Mouse (Mus musculus): ENCODE results near the gene Deaf1.

The Deaf1 gene

GRCm38 (mm10) chr7:141339215-141339920, 11.9 kb upstream of the Deaf1 start:
- no peak for DNase-seq

- no peak for DNase-seq
Measured at GRCm38 (mm10) chr7:141338576-141339131, 11.2 kb upstream of the Deaf1 start, which contains the start of gene Eps8l2. Gene Eps8l2, plus strand, starts transcription at chr7:141338880.

- DNase-seq, result no peak
Measured at GRCm38 (mm10) chr7:141337716-141338416, 10.4 kb upstream of the Deaf1 start.

- no peak for DNase-seq
Measured at GRCm38 (mm10) chr7:141336296-141336695, 8.8 kb upstream of the Deaf1 start.

- DNase-seq, result no peak
Measured at GRCm38 (mm10) chr7:141335682-141336081, 8.2 kb upstream of the Deaf1 start.

GRCm38 (mm10) chr7:141335044-141335579, 7.6 kb upstream of the Deaf1 start:
- no peak for DNase-seq

- no peak for DNase-seq
Measured at GRCm38 (mm10) chr7:141331990-141332389, 4.5 kb upstream of the Deaf1 start.

- no peak for DNase-seq
Measured at GRCm38 (mm10) chr7:141330706-141331105, 3.2 kb upstream of the Deaf1 start.

- DNase-seq, result no peak
Measured at GRCm38 (mm10) chr7:141328373-141328990, 992 bp upstream of the Deaf1 start.

- no peak for DNase-seq
Measured at GRCm38 (mm10) chr7:141326546-141327446, 694 bp downstream of the Deaf1 start.

- no peak for DNase-seq
Measured at GRCm38 (mm10) chr7:141324686-141325085, 2.8 kb downstream of the Deaf1 start.

- no peak for DNase-seq
Measured at GRCm38 (mm10) chr7:141319446-141319845, 8.0 kb downstream of the Deaf1 start.

- DNase-seq, result no peak
Measured at GRCm38 (mm10) chr7:141317619-141318132, 9.8 kb downstream of the Deaf1 start.

GRCm38 (mm10) chr7:141315974-141316373, 11.5 kb downstream of the Deaf1 start:
- peak; percentile 41 for DNase-seq

GRCm38 (mm10) chr7:141315076-141315475, 12.4 kb downstream of the Deaf1 start:
- DNase-seq, result no peak

GRCm38 (mm10) chr7:141314416-141314815, 13.1 kb downstream of the Deaf1 start:
- no peak for DNase-seq

- no peak for DNase-seq
Measured at GRCm38 (mm10) chr7:141304537-141304936, 23.0 kb downstream of the Deaf1 start.

GRCm38 (mm10) chr7:141302702-141303268, 24.7 kb downstream of the Deaf1 start:
- no peak for DNase-seq

GRCm38 (mm10) chr7:141301386-141301785, 26.1 kb downstream of the Deaf1 start:
- DNase-seq, result no peak

GRCm38 (mm10) chr7:141299175-141299574, 28.3 kb downstream of the Deaf1 start:
- no peak for DNase-seq

GRCm38 (mm10) chr7:141297926-141298650, 29.4 kb downstream of the Deaf1 start:
- DNase-seq, result no peak

Data from right cerebral cortex, postnatal 25 days (tissue).